Mouse (Mus musculus) erythroblast, embryonic 14.5 days (primary cell): Measurements from ENCODE around the gene Akap2. TPM values are rescaled to one million over a fixed set of nuclear protein-coding genes. Genes with fewer than 3 reads are reported as not detected.

Experiments used
- H3K27me3 ChIP-seq: 2 replicates; pipeline ENCODE4 v1.6.1; 2012; ENCODE audit warnings: inconsistent platforms; ENCODE audit not compliant: control insufficient read depth
- H3K36me3 ChIP-seq: 2 replicates; pipeline ENCODE4 v1.6.1; 2012; ENCODE audit warnings: mild to moderate bottlenecking, inconsistent platforms; ENCODE audit not compliant: control insufficient read depth
- H3K4me1 ChIP-seq: 2 replicates; pipeline ENCODE4 v1.6.1; 2012; ENCODE audit warnings: inconsistent platforms; ENCODE audit not compliant: control insufficient read depth
- H3K4me3 ChIP-seq: replicated peaks from 2 replicates; pipeline ENCODE3; 2012; ENCODE audit warnings: moderate library complexity, mild to moderate bottlenecking, inconsistent platforms
- H3K9me3 ChIP-seq: 2 replicates; pipeline ENCODE4 v1.6.1; 2012; ENCODE audit warnings: low read length, inconsistent platforms, mixed read lengths; ENCODE audit not compliant: control insufficient read depth
- GATA1 ChIP-seq: IDR thresholded peaks from 2 replicates; pipeline ENCODE4 v1.6.1; 2012; ENCODE audit warnings: low read length, inconsistent platforms, mixed read lengths
- TAL1 ChIP-seq: IDR thresholded peaks from 3 replicates; pipeline ENCODE4 v1.6.1; 2012; ENCODE audit warnings: low read length, inconsistent platforms, mixed read lengths
- polyA plus RNA-seq: library from polyadenylated mRNA; stranded (reverse); fragments of >175 nt; gene quantifications from 2 replicates; pipeline ENCODE4 v1.2.3, GENCODE M21; 2012

Gene Akap2
- polyA plus RNA-seq, 1 experiment, result under 0.01 TPM

DNA sequence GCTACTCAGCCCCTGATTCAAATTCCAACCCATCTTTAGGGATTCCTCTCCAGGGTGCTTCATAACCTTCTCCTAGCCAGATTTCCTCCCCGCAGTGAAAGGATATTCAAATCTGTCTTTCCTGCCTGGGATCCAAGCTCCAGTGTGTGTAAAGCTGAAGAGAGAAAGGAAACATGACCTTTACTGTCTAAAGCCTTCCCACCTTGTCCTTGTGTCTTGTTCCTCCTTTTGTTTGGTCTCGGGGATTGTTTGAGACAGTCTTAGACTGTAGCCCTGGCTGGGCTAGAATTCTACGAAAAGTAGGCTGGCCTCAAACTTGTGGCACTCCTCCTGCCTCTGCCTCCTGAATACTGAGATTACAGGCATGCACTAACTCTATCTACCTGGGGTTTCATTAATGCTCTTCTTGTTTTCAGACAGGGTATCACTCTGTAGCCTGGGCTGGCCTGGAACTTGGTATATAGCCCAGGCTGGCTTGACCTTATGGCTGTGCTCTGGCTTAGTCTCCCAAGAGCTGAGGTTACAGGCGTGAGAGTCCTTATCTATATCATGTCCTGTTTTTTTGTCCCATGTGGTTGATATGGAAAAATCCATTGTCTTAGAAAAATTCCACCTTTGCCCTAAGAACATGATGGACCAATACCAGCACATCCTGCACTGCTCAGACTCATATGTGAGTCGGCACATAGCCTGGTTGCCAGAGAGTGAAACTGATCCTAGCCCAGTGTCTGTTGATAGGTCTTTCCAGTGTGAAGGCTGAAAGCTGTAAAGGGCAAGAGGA, 22.9 kb upstream of the Akap2 start:
- Histone ChIP-seq H3K36me3 (no peaks in the 10 kb centered on the region), H3K9me3 (no peaks in the 10 kb centered on the region), H3K4me3 (no peak overlapping the region), H3K4me1 (no peaks in the 10 kb centered on the region), H3K27me3 (no peaks in the 10 kb centered on the region)
- TF ChIP-seq GATA1 (no peak), TAL1 (no peak)

DNA sequence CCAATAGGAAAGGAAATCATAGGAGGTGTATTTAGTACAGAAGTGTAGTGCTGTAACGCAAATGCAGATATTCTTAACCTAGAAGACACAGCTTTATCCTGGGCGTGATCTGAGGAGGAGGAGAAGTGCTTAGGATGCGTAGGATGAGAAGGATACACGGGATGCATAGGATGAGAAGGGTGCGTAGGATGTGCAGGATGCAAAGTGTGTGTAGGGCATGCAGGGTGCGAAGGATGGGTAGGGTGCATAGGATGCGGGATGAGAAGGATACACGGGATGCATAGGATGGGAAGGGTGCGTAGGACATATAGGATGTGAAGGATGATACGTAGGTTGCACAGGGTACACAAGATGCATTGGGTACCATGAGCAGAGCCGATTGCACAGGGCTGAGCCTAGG, 20.5 kb upstream of the Akap2 start:
- H3K9me3 ChIP-seq, result no peaks in the 10 kb centered on the region
- no peaks in the 10 kb centered on the region for H3K36me3 ChIP-seq
- H3K27me3 ChIP-seq, result no peaks in the 10 kb centered on the region
- H3K4me3 ChIP-seq, result no peak overlapping the region
- no peak for TF ChIP-seq GATA1
- no peaks in the 10 kb centered on the region for H3K4me1 ChIP-seq

DNA sequence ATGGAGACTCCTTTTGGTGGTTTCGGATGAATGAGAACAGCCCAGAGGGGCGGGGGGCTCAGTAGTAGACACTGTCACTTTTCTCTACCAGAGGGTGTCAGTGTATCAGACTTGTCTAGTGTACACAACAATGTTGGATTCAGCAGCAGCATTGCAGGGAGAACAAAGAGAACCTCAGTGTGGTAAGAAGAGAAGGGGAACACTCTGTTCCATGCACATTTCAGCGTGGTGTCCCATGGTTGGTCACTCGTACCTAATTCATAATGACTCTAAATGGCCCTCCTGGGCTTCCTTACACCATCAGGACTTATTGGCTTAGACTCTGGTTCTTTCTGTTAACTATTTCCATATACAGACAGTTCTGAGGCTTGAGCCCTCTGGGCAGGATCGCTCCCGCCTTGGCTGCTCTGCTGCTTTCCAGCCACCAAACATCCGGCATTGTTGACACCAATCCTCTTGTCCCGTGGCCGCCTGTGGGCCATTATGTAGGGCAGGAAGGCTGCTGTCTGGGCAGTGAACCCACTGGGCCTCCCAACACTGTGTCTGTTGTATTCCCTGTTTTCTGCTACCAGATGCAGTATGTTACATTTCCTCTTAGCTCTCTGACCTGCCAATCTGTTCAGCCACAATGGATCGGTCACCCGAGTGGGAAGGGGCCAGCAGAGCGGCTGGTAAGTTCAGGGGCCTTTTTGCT, 19.4 kb upstream of the Akap2 start:
- Histone ChIP-seq H3K4me3 (no peak overlapping the region), H3K4me1 (no peaks in the 10 kb centered on the region), H3K36me3 (no peaks in the 10 kb centered on the region), H3K27me3 (no peaks in the 10 kb centered on the region), H3K9me3 (no peaks in the 10 kb centered on the region)
- TF ChIP-seq GATA1 (no peak), TAL1 (no peak)

GRCm38 (mm10) chr4:57701576-57701975, 15.9 kb upstream of the Akap2 start:
- no peak for TF ChIP-seq TAL1
- TF ChIP-seq GATA1, result no peak
- no peaks in the 10 kb centered on the region for H3K9me3 ChIP-seq
- no peaks in the 10 kb centered on the region for H3K36me3 ChIP-seq
- H3K27me3 ChIP-seq, result no peaks in the 10 kb centered on the region
- H3K4me1 ChIP-seq, result no peaks in the 10 kb centered on the region
- H3K4me3 ChIP-seq, result no peak overlapping the region

DNA sequence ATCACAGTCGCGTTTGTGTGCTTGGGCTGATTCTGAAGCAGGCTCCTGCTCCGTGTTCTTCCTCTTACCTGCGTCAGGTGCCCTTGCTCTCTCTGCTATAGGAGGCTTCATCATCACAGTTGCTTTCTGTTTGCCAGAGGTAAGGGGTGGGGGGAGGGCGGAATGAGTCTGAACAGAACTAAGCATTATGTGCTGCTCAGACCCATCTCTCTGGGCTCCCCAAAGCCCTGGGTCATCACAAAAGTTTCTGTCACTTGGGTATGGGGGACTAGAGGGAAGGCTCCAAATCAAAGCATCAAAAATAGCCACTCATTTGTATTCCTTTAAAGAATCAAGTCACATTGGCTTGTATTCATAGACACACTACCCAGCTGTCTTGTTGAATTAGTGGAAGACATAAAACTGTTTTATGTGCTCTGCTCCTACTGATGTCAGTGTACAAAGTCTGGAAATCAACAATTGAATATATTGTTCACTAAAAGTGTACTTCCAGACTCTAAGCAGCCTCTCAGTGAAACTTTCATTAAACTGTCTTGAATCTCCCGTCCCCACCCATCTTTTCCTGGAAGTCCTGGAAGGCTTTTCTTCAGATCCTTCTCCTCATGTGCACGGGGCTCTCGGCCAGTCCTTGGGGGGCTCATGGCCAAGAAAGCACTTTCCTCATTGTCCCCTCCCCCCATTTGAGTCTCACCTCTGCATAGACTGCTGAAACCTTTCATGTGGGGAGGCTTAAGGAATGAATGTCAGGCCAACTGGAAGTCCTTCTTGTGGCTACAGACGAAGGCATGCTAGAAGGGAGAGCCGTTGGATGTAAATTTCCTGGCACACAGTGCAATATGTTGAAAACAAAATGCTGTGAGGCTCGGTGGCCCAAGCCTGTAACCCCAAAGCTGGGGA, 13.6 kb upstream of the Akap2 start:
- Histone ChIP-seq H3K4me1 (no peaks in the 10 kb centered on the region), H3K27me3 (no peaks in the 10 kb centered on the region), H3K36me3 (no peaks in the 10 kb centered on the region), H3K9me3 (no peaks in the 10 kb centered on the region), H3K4me3 (no peak overlapping the region)
- TF ChIP-seq TAL1 (no peak), GATA1 (no peak)

DNA sequence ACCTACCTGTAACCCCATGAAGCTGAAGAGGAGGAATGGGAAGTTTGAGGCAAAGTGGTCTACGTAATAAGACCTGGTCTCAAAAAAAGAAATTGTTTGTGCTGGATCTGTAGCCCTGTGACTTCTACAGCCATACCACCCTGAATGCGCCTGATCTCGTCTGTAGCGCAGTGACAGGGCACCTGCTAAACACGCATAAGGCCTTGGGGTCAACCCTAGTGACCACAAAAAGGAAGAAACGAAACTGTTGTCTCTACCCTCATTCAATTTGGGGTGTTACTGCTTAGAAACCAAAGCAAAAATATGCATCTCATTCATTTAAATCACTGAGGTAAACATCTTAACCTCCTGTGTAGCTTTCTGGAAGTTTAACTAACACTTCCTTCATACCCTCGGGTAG, 12.9 kb upstream of the Akap2 start:
- no peak overlapping the region for H3K4me3 ChIP-seq
- TF ChIP-seq TAL1, result no peak
- TF ChIP-seq GATA1, result no peak
- H3K4me1 ChIP-seq, result no peaks in the 10 kb centered on the region
- H3K27me3 ChIP-seq, result no peaks in the 10 kb centered on the region
- no peaks in the 10 kb centered on the region for H3K9me3 ChIP-seq
- H3K36me3 ChIP-seq, result no peaks in the 10 kb centered on the region

DNA sequence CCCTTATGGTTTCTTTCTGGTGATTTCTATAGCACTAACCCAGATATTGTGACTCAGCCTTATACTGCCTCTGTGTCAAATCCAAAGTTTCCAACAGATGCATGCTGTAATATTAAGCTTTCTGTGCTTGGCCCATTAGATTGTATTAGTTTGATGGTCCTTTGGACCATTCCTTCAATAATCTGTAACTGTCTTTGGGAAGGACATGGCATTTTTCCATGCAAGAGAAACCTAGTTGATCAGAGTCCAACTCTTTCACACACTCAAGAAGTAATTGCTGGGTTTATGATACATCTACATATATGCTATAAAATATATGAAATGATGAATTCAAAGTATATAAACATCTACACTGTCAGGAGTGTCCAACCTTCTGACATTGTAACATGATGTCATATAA, 1.6 kb upstream of the Akap2 start:
- Histone ChIP-seq H3K9me3 (no peaks in the 10 kb centered on the region), H3K4me3 (no peak overlapping the region), H3K27me3 (no peaks in the 10 kb centered on the region), H3K36me3 (no peaks in the 10 kb centered on the region), H3K4me1 (no peaks in the 10 kb centered on the region)
- TF ChIP-seq TAL1, result no peak
- no peak for TF ChIP-seq GATA1

GRCm38 (mm10) chr4:57716735-57717134, 722 bp upstream of the Akap2 start:
- no peaks in the 10 kb centered on the region for H3K9me3 ChIP-seq
- TF ChIP-seq TAL1, result no peak
- no peak for TF ChIP-seq GATA1
- no peaks in the 10 kb centered on the region for H3K4me1 ChIP-seq
- no peaks in the 10 kb centered on the region for H3K36me3 ChIP-seq
- H3K27me3 ChIP-seq, result no peaks in the 10 kb centered on the region
- H3K4me3 ChIP-seq, result no peak overlapping the region

GRCm38 (mm10) chr4:57719370-57719769, 1.9 kb downstream of the Akap2 start:
- H3K9me3 ChIP-seq, result no peaks in the 10 kb centered on the region
- H3K4me3 ChIP-seq, result no peak overlapping the region
- TF ChIP-seq GATA1, result no peak
- no peaks in the 10 kb centered on the region for H3K27me3 ChIP-seq
- H3K4me1 ChIP-seq, result no peaks in the 10 kb centered on the region
- H3K36me3 ChIP-seq, result no peaks in the 10 kb centered on the region
